Mouse (Mus musculus): Measurements from ENCODE around the gene Kdm1b.

The Kdm1b gene

GRCm38 (mm10) chr13:47043030-47043680 lies at the start of gene Kdm1b:
Gene Kdm1b (plus strand): TSS chr13:47043499.
- DNase-seq (ENCODE audit: low read depth): peak; percentile 98

GRCm38 (mm10) chr13:46997355-46997754 lies 45.9 kb upstream of the Kdm1b start:
- no peak for DNase-seq (ENCODE audit: low read depth)

GRCm38 (mm10) chr13:46999498-46999897 lies 43.8 kb upstream of the Kdm1b start:
- DNase-seq (ENCODE audit: low read depth): no peak

- DNase-seq (ENCODE audit: low read depth): no peak
Observed at GRCm38 (mm10) chr13:47001590-47001989, 41.7 kb upstream of the Kdm1b start.

DNA sequence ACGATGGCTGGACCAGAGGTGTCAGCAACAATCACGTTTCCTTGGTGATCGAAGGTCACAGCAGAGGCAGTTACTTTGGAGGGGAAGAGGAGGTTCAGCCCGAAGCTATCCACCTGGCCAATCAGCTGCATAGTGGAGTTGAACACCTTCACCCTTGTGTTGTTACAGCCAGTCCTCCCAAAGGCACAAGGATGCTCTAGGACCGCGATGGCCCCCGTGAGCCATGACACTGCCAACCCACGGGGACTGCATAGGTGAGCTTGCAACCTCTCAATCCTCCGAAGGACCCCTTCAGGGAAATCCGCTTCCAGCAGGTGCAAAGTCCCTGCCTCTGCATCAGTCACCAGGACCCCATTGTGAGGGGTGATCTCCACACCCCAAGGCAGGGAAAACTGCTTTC lies 29.6 kb upstream of the Kdm1b start:
- no peak for DNase-seq (ENCODE audit: low read depth)

DNA sequence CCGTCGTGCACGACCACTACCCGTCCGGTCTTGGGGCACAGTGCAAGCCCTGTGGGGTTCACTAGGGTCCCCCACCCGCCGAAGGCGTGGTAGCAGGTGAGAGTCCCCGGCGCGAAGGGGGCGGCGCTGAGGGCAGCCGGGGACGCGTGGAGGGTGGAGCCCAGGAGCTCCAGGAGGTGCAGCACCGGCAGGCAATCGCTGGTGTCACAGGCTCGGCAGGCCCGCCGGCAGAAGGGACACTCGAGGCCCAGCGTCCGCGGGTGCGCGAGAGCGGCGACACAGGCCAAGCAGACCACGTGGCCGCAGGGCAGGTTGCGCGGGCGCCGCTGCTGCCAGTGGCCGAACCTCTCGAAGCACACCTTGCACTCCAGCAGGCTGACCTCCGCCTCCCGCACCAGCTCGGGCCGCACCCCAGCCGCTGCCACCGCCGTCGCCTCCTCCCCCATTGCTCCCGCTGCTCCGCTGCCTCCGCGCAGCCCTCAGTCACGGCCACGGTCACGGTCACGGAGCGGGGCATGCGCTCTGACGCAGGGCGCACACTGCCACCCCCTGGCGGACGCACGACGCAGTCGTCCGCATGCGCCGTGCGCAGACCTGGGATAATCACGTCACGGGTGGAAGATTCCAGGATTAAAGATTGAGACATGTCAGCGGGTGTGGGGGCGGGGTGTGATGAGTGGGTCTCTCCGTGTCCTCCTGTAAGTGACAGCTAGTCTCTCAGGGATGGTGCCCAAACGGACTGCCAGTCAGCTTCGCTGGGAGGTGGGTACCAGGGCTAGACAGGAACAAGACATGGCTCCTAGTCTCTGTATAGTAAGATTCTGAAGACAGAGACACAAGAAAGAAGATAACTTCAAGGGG lies 28.7 kb upstream of the Kdm1b start, which contains the start of gene Nhlrc1:
Gene Nhlrc1 (minus strand): TSS at position 517 of the 861 bp plus-strand sequence.
- DNase-seq (ENCODE audit: low read depth): peak; percentile 83

GRCm38 (mm10) chr13:47015195-47015501 lies 28.2 kb upstream of the Kdm1b start:
- DNase-seq (ENCODE audit: low read depth): no peak

DNA sequence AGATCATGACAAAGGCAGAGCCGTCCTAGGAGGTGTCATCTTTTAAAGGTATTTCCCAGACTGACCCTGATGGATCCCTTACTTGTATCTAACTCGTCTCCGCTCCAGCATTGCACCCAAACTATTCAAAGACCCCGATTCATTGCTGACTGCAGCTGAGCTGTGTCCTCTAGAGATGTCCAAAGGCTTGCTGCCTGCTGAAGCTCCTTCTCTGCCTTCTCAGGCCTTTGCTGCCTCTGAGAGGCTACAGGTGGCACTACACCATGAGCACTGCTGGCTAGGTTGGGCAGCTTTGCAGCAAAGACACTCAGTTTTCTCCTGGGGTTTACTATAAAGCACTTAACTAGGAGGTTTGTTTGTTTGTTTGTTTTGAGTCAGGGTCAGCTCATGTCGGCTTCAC lies 26.0 kb upstream of the Kdm1b start:
- DNase-seq (ENCODE audit: low read depth): peak; percentile 51

DNA sequence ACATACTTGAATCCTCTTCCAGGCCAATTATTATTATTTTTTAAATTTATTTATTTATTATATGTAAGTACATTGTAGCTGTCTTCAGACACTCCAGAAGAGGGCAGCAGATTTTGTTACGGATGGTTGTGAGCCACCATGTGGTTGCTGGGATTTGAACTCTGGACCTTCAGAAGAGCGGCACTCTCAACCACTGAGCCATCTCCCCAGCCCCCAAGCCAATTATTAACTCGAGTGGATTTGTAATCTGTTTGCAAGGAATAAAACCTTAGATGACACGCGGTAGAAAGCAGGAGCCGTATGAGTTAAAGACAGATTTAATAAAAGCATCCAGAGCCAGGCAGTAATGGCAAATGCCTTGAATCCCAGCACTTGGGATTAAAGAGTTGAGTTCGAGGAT lies 23.5 kb upstream of the Kdm1b start:
- DNase-seq (ENCODE audit: low read depth): no peak

GRCm38 (mm10) chr13:47020798-47021197 lies 22.5 kb upstream of the Kdm1b start:
- DNase-seq (ENCODE audit: low read depth): no peak

DNA sequence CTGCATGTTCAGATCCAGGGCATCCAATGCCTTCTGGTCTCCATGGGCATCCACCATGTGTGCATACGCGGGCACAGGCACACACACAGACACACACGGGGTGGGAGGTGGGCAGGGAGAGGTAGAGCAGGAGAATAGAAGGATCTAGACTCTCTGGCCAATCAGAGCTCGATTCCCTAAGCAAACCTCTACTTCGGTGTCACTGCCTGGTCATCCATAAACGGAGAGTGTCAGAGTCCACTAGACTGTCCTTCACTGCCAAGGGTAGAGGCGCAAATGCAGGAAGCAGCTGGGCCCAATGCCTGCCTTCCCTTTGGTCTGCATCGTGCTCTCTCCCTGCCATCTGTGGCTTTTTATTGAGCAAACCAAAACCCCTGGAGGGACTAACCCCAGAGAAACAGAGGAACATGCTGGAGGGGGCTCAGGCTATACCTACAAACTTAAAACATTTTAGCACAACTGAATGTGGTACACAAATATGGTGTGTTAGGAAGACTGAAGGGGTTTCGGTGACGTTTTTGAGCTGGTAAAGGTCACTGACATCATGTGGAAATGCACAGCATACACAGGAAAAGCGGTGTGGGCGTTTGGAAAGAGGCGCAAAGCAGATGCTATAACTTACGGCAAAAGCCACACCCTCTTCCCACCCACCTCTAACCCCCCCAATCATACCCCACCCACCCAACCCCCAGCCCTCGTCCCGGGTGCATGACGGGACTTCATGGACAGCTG lies 12.8 kb upstream of the Kdm1b start:
- DNase-seq (ENCODE audit: low read depth): peak; percentile 39

GRCm38 (mm10) chr13:47033602-47034001 lies 9.7 kb upstream of the Kdm1b start:
- no peak for DNase-seq (ENCODE audit: low read depth)

- no peak for DNase-seq (ENCODE audit: low read depth)
Observed at GRCm38 (mm10) chr13:47037946-47038345, 5.4 kb upstream of the Kdm1b start.

DNA sequence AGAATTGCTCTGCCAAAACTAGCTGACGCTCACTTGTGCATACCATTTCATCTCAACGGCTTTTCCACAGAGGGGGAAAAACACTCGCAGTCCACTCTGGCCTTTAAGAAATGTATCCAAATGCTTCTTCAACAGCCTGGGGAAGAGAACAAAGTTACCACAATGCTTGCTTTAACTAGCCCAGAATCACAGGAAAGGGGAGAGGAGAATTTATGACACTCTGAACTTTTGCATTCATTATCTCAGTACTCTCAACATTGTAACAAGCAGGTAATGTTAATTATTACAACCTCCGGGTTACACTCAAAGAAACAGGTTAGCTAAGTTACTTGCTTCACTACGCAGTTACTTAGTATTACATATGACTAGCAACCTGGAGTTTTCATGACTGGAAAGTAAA lies 3.2 kb upstream of the Kdm1b start:
- no peak for DNase-seq (ENCODE audit: low read depth)

GRCm38 (mm10) chr13:47042024-47042633 lies 1.2 kb upstream of the Kdm1b start:
- DNase-seq (ENCODE audit: low read depth): peak; percentile 20

DNA sequence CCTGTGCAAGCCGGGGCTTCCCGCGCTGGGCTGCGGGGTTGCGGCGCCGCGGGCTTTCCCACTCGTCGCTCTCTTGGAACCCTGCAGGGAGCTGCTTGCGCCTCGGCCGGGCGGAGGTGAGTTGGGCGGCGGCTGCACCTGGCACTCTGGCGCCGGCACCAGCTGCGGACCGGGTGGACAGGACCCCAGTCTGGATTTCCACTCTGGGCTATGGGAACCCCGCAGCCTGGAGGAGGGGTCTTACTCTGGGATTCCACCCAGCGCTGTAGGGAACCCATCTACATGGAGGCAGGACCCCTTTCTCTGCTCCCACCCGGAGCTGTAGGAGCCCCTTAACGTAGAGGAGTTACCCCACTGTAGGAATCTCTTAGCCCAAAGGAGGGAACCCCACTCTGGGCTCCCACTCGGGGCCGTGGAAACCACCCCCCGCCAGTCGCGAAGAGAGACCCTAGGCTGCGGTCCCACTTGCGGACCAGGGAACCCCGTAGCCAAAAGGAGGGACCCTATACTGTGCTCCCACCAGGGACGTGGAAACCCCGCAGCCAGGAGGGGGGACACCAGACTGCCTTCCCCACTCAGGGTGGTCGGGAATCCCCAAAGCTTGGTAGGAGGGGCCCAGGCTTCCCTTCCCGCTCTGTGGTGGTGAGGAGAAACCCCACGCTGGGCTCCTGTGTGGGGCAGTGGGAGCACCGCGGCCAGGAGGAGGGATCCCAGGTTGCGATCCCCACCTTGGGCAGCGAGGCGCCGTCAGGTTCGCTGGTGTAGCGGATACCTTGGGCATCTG lies 726 bp downstream of the Kdm1b start:
- DNase-seq (ENCODE audit: low read depth): peak; percentile 49

DNA sequence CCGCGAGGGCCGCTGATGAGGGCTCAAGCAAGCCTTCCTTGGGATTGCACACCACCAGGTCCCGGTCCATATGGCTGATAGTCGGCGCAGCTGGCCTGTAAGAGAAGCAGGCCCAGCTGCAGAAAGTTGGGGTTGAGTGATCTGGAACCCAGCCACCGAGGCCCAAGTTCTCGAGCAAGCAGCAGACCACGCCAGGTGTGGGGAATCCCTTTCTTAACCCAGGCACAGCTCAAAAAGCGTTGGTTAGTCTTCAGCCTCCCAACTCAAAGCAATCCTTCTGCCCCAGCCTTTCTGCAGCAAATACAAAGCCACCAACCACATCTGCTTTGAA lies 1.3 kb downstream of the Kdm1b start, which contains the start of gene Tpmt:
Gene Tpmt (minus strand): TSS at position 121 of the 331 bp plus-strand sequence.
- no peak for DNase-seq (ENCODE audit: low read depth)

DNA sequence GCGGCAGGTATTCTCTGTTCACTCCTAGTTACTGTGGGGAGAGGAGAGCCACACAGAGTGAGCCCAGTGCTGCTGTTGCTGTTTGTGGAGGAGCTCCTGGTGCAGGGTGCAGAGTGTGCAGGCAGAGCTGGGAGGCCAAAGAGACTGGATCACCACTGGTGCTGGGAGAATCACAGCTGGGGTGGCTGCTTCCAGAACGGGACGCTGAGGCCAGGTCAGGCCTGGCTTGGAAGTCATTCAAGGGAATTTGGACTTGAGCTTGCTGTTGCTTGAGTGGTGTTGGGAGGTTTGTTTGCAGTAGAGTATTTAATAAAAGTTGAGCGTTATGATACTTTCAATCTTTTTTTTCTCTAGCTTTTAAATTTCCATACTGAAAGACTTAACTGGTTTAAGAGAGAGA lies 4.7 kb downstream of the Kdm1b start:
- no peak for DNase-seq (ENCODE audit: low read depth)

GRCm38 (mm10) chr13:47050009-47050408 lies 6.7 kb downstream of the Kdm1b start:
- no peak for DNase-seq (ENCODE audit: low read depth)

DNA sequence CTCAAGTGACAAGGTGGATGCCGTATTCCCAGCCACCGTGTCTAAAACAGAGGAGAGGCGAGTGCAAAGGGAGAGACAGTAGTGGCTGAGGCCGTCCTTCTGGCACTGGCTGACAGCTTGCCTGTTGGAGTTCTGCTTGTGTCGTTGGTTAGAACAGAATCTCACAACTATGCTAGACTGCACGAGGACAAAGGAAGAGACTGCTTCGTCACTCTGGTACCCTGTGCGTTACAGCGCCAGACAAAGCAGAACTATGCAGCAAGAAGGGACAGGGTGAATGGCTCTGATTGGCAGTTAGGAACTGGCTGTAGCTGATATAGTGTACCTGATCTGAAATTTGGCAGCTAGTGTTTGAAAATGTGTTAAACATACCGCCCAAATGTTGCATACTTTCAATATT lies 10.7 kb downstream of the Kdm1b start:
- DNase-seq (ENCODE audit: low read depth): no peak

DNA sequence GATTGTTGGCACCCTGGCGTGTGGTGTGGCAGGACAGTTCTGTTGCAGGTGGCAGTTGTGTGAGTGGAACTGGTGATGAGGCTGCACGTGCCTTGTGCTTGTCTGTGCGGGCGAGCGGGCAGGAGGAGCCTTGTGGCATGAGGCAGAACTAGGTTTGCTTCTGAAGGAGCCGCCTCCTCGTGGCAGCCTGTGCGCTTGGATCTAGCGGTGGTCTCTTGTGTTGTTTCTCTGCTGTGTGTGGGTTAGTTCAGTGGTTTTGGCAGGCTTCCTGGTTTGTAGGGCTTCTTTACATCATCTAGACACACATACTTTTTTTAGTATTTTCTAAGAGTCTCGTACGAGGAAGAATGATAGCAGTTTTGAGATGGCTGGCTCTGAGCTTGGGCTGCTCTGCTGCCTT lies 12.8 kb downstream of the Kdm1b start:
- no peak for DNase-seq (ENCODE audit: low read depth)

- no peak for DNase-seq (ENCODE audit: low read depth)
Observed at GRCm38 (mm10) chr13:47056781-47057180, 13.5 kb downstream of the Kdm1b start.
